Mouse (Mus musculus) CH12.LX (cell line): ENCODE measurements around the gene L2hgdh.

Experiments used
- ETS1 ChIP-seq: conservative IDR thresholded peaks from 2 replicates; pipeline ENCODE4 v1.6.1; 2012; ENCODE audit warnings: low read depth, mild to moderate bottlenecking, inconsistent platforms, low read length, improper control_type of control experiment, moderate library complexity
- JUN ChIP-seq: IDR thresholded peaks from 2 replicates; pipeline ENCODE4 v1.6.1; 2011; ENCODE audit warnings: low read depth, mild to moderate bottlenecking, low read length, improper control_type of control experiment, moderate library complexity; ENCODE audit not compliant: insufficient read depth
- POLR2A ChIP-seq: IDR thresholded peaks from 2 replicates; pipeline ENCODE4 v1.6.1; 2011; ENCODE audit warnings: low read depth, mild to moderate bottlenecking, improper control_type of control experiment, low read length
- RAD21 ChIP-seq: IDR thresholded peaks from 2 replicates; pipeline ENCODE4 v1.6.1; 2011; ENCODE audit warnings: low read depth, mild to moderate bottlenecking, low read length, improper control_type of control experiment, moderate library complexity
- TBP ChIP-seq: conservative IDR thresholded peaks from 2 replicates; pipeline ENCODE4 v1.6.1; 2011; ENCODE audit warnings: low read depth, low read length, improper control_type of control experiment
- USF1 ChIP-seq: IDR thresholded peaks from 2 replicates; pipeline ENCODE4 v1.6.1; 2014; ENCODE audit warnings: low read depth, mild to moderate bottlenecking, inconsistent platforms, low read length, improper control_type of control experiment

DNA sequence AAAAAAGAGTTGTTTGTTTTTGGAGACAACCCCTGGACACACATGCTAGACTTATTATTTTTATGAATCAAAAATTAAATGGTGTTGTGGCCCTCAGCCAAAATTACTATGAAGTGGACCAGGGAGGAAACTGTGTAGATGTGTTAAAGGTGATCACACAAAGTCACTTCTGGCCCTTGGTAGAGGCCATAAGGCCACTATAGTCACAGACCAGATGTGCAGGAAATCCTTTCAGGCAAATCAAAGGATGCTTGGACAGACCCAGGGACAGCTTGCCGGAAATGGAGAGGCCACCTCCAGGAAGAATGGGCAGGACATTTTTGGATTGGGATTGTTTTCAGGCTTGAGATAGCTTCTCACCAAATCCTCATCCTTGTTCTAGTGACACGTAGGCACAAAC, 36.9 kb upstream of the L2hgdh start:
- no peak for TF ChIP-seq POLR2A
- TF ChIP-seq USF1: no peak
- no peak for TF ChIP-seq JUN
- no peak for TF ChIP-seq RAD21
- TF ChIP-seq ETS1: no peak
- TF ChIP-seq TBP: no peak
